Mouse (Mus musculus) thymus, postnatal 4 days (tissue): ENCODE results near the gene Tanc1.

ENCODE experiments used
- DNase-seq: peaks from one replicate; pipeline ENCODE4 v3.0.0; 2021

Tanc1 gene

GRCm38 (mm10) chr2:59765671-59766070 lies 153.8 kb downstream of the Tanc1 start:
- DNase-seq, result no peak

GRCm38 (mm10) chr2:59767893-59768292 lies 156.1 kb downstream of the Tanc1 start:
- DNase-seq, result no peak

GRCm38 (mm10) chr2:59768661-59769384 lies 157.0 kb downstream of the Tanc1 start:
- DNase-seq, result no peak

- DNase-seq, result no peak
Measured at GRCm38 (mm10) chr2:59769385-59769735, 157.5 kb downstream of the Tanc1 start.

- DNase-seq, result no peak
Measured at GRCm38 (mm10) chr2:59771708-59772107, 159.9 kb downstream of the Tanc1 start.

GRCm38 (mm10) chr2:59772261-59772683 lies 160.4 kb downstream of the Tanc1 start:
- DNase-seq, result no peak

GRCm38 (mm10) chr2:59774374-59774773 lies 162.5 kb downstream of the Tanc1 start:
- DNase-seq, result no peak

- DNase-seq, result no peak
Measured at GRCm38 (mm10) chr2:59775148-59775547, 163.3 kb downstream of the Tanc1 start.

GRCm38 (mm10) chr2:59775820-59776219 lies 164.0 kb downstream of the Tanc1 start:
- no peak for DNase-seq

- no peak for DNase-seq
Measured at GRCm38 (mm10) chr2:59779355-59779754, 167.5 kb downstream of the Tanc1 start.

- DNase-seq, result no peak
Measured at GRCm38 (mm10) chr2:59780240-59780639, 168.4 kb downstream of the Tanc1 start.

GRCm38 (mm10) chr2:59783055-59783831 lies 171.4 kb downstream of the Tanc1 start:
- DNase-seq, result no peak

- DNase-seq, result no peak
Measured at GRCm38 (mm10) chr2:59783832-59784627, 172.2 kb downstream of the Tanc1 start.

GRCm38 (mm10) chr2:59784628-59784883 lies 172.7 kb downstream of the Tanc1 start:
- DNase-seq, result no peak

GRCm38 (mm10) chr2:59785597-59785996 lies 173.8 kb downstream of the Tanc1 start:
- DNase-seq, result no peak

- DNase-seq, result no peak
Measured at GRCm38 (mm10) chr2:59788704-59789500, 177.1 kb downstream of the Tanc1 start.

- no peak for DNase-seq
Measured at GRCm38 (mm10) chr2:59791596-59791995, 179.8 kb downstream of the Tanc1 start.

GRCm38 (mm10) chr2:59793337-59793736 lies 181.5 kb downstream of the Tanc1 start:
- no peak for DNase-seq

- no peak for DNase-seq
Measured at GRCm38 (mm10) chr2:59794838-59795237, 183.0 kb downstream of the Tanc1 start.

- DNase-seq, result no peak
Measured at GRCm38 (mm10) chr2:59798934-59799532, 187.2 kb downstream of the Tanc1 start.

- DNase-seq, result no peak
Measured at GRCm38 (mm10) chr2:59799572-59799971, 187.7 kb downstream of the Tanc1 start.

- no peak for DNase-seq
Measured at GRCm38 (mm10) chr2:59800481-59801266, 188.8 kb downstream of the Tanc1 start.
